Mouse (Mus musculus) heart, postnatal 36 days (tissue): Measurements from ENCODE around the gene Wipf3. TPM values are rescaled to one million over a fixed set of nuclear protein-coding genes. Genes with fewer than 3 reads are reported as not detected.
A peak's percentile ranks its signal among the peaks of the same experiment; 100 is the strongest.

ENCODE experiments used
- DNase-seq, 2 experiments: peaks; one replicate each; pipeline ENCODE4 v3.0.0; 2021 to 2022
- intact Hi-C: fragments of 180-260 bp; cut with DNase I; formaldehyde crosslinking; loops from one replicate; pipeline ENCODE4 v1.15.1; 2025
- total RNA-seq, 2 experiments: library from RNA; stranded (reverse); gene quantifications; 2 replicates each; pipeline ENCODE4 v1.2.3; 2021

The Wipf3 gene
- total RNA-seq, 2 experiments from 2014 or later = 37.7 to 40.2 TPM

GRCm38 (mm10) chr6:54471866-54472265 lies 42.5 kb downstream of the Wipf3 start:
- intact Hi-C loops = no loop called here
- DNase-seq = peak in 1 of 2 experiments; percentile 47

- intact Hi-C loops = no loop called here
- no peak for DNase-seq
Measured at GRCm38 (mm10) chr6:54472846-54473715, 43.7 kb downstream of the Wipf3 start.

GRCm38 (mm10) chr6:54475926-54476667 lies 46.7 kb downstream of the Wipf3 start:
- intact Hi-C loops = no loop called here
- DNase-seq = no peak

- DNase-seq = no peak
- intact Hi-C loops = loop anchor here (1.0 kb wide), 1 partner anchor 87 kb away; no protein-coding TSS in a partner anchor
Measured at GRCm38 (mm10) chr6:54478646-54479324, 49.4 kb downstream of the Wipf3 start.

- no peak for DNase-seq
- intact Hi-C loops = no loop called here
Measured at GRCm38 (mm10) chr6:54481390-54482112, 52.1 kb downstream of the Wipf3 start.

- intact Hi-C loops = no loop called here
Measured at GRCm38 (mm10) chr6:54485000-54485399, 55.6 kb downstream of the Wipf3 start.

GRCm38 (mm10) chr6:54485435-54485901 lies 56.1 kb downstream of the Wipf3 start:
- intact Hi-C loops = no loop called here
- no peak for DNase-seq

More at GRCm38 (mm10) chr6:54485000-54485399, 55.6 kb downstream of the Wipf3 start:
- no peak for DNase-seq

- DNase-seq = no peak
- intact Hi-C loops = no loop called here
Measured at GRCm38 (mm10) chr6:54485973-54486569, 56.7 kb downstream of the Wipf3 start.

GRCm38 (mm10) chr6:54491074-54491473 lies 61.7 kb downstream of the Wipf3 start:
- intact Hi-C loops = no loop called here
- DNase-seq = no peak

GRCm38 (mm10) chr6:54494097-54494496 lies 64.7 kb downstream of the Wipf3 start:
- intact Hi-C loops = no loop called here
- DNase-seq = no peak

- no peak for DNase-seq
- intact Hi-C loops = no loop called here
Measured at GRCm38 (mm10) chr6:54494612-54495398, 65.4 kb downstream of the Wipf3 start.

GRCm38 (mm10) chr6:54496214-54496613 lies 66.8 kb downstream of the Wipf3 start:
- intact Hi-C loops = no loop called here
- no peak for DNase-seq

- DNase-seq = peak; percentile 23 to 42
- intact Hi-C loops = no loop called here
Measured at GRCm38 (mm10) chr6:54502661-54503115, 73.3 kb downstream of the Wipf3 start.

GRCm38 (mm10) chr6:54506318-54506717 lies 76.9 kb downstream of the Wipf3 start:
- intact Hi-C loops = loop anchor here (2.0 kb wide), 1 partner anchor 78 kb away; the partner anchor contains the start of gene Wipf3

GRCm38 (mm10) chr6:54507002-54507401 lies 77.6 kb downstream of the Wipf3 start:
- DNase-seq = peak; percentile 41 to 53
- intact Hi-C loops = loop anchor here (1.0 to 2.0 kb wide), 2 partner anchors 78 to 116 kb away; partner anchors contain the start of gene Wipf3

More at GRCm38 (mm10) chr6:54506318-54506717, 76.9 kb downstream of the Wipf3 start:
- no peak for DNase-seq

GRCm38 (mm10) chr6:54507808-54508207 lies 78.4 kb downstream of the Wipf3 start:
- intact Hi-C loops = loop anchor here (1.0 to 2.0 kb wide), 2 partner anchors 79 to 117 kb away; partner anchors contain the start of gene Wipf3
- DNase-seq = no peak

- DNase-seq = no peak
- intact Hi-C loops = no loop called here
Measured at GRCm38 (mm10) chr6:54508256-54508793, 78.9 kb downstream of the Wipf3 start.

GRCm38 (mm10) chr6:54509264-54509663 lies 79.9 kb downstream of the Wipf3 start:
- no peak for DNase-seq
- intact Hi-C loops = no loop called here
